Mouse (Mus musculus): Measurements from ENCODE around the gene Slc35e1. TPM values are rescaled to one million over a fixed set of nuclear protein-coding genes. Genes with fewer than 3 reads are reported as not detected.
A peak's percentile ranks its signal among the peaks of the same experiment; 100 is the strongest.

The Slc35e1 gene
- polyA plus RNA-seq (2021; fragmentation: Nextera tagmentation): 4.5 and 4.7 TPM in 2 replicates
- long read RNA-seq, experiment 1, full-length matches to known transcripts: 1 of 5 reads
- long read RNA-seq, experiment 1, partial matches to known transcripts: 0 of 5 reads
- long read RNA-seq, experiment 1, other reads (novel, unspliced or antisense): 4 of 5 reads
- long read RNA-seq, experiment 2, full-length matches to known transcripts: 3 of 17 reads
- long read RNA-seq, experiment 2, partial matches to known transcripts: 2 of 17 reads
- long read RNA-seq, experiment 2, other reads (novel, unspliced or antisense): 12 of 17 reads

GRCm38 (mm10) chr8:72491680-72492621, at the start of gene Slc35e1:
TSS of gene Slc35e1 (minus strand) at chr8:72492614.

GRCm38 (mm10) chr8:72474826-72475546, 17.4 kb downstream of the Slc35e1 start, which contains the start of gene Cherp:
TSS of gene Cherp (minus strand) at chr8:72475226.

DNA sequence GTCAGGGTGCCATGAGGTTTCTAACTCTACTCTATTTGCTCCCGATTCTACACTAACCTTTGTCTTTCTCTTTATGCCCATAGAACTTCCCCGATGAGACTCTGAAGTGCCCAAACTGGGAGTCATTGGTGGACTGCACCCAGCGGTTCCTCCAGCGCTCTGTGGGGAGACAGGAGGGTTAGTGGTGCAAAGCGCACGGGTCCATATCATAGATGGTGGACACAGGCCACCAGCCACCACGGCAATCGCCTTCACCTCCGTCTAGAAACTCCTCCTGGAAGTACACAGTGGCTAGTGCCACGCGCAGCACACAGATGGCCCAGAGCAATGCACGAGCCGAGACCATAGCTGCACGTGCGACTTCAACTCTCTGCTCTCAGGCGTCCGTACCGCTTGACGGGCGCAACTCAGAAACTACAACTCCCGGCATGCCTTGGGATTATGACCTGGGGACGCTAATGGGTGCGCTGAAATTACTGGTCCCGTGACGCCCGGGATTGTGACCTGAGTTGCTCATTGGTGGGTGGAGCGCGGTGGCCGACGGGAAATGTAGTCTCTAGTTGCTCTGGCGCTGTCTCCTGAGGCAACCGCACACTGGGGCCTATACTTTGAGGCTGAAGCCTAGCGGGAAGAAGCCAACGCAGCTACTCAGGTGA, 48.9 kb downstream of the Slc35e1 start, which contains the start of the genes Calr3 and 1700030K09Rik:
Calr3 (minus strand) TSS at position 533 of the 656 bp plus-strand sequence.
1700030K09Rik (plus strand) TSS at position 543 of the 656 bp plus-strand sequence.

Small RNA genes lying within 50 kb of the gene (microRNA-seq; reads per million reads assigned to microRNA genes)
- gene Gm28019: not detected
- gene Mir7068: 3.7 reads per million, percentile 12 among the genes with 10 or more reads in this experiment

Other genes starting within 250 kb of the Slc35e1 start
- 8.9 and 9.6 TPM in 2 replicates for gene Gm10282, start 187.4 kb downstream of the Slc35e1 start, polyA plus RNA-seq (2021; fragmentation: Nextera tagmentation)
- gene Klf2, start 173.6 kb downstream of the Slc35e1 start, polyA plus RNA-seq (2021; fragmentation: Nextera tagmentation): 0.63 and 0.69 TPM in 2 replicates
- gene Eps15l1, start 71.2 kb downstream of the Slc35e1 start, polyA plus RNA-seq (2021; fragmentation: Nextera tagmentation): 18.8 and 19.3 TPM in 2 replicates
- 1.4 and 1.8 TPM in 2 replicates for gene Calr3, start 48.7 kb downstream of the Slc35e1 start, polyA plus RNA-seq (2021; fragmentation: Nextera tagmentation)
- gene 1700030K09Rik, start 48.7 kb downstream of the Slc35e1 start, polyA plus RNA-seq (2021; fragmentation: Nextera tagmentation): 6.5 and 6.7 TPM in 2 replicates
- 29.2 and 34.8 TPM in 2 replicates for gene Cherp, start 17.4 kb downstream of the Slc35e1 start, polyA plus RNA-seq (2021; fragmentation: Nextera tagmentation)
- gene Med26, start 55.7 kb upstream of the Slc35e1 start, polyA plus RNA-seq (2021; fragmentation: Nextera tagmentation): 3.1 and 4.5 TPM in 2 replicates
- 104 and 112 TPM in 2 replicates for gene Smim7, start 78.5 kb upstream of the Slc35e1 start, polyA plus RNA-seq (2021; fragmentation: Nextera tagmentation)
- gene Tmem38a, start 79.4 kb upstream of the Slc35e1 start, polyA plus RNA-seq (2021; fragmentation: Nextera tagmentation): 92.6 and 100 TPM in 2 replicates
- 5.3 and 6.9 TPM in 2 replicates for gene Nwd1, start 154.1 kb upstream of the Slc35e1 start, polyA plus RNA-seq (2021; fragmentation: Nextera tagmentation)
- 50.3 and 53.4 TPM in 2 replicates for gene Sin3b, start 230.7 kb upstream of the Slc35e1 start, polyA plus RNA-seq (2021; fragmentation: Nextera tagmentation)

All from layer of hippocampus, adult 6 months (tissue).